Mouse (Mus musculus): Measurements from ENCODE around the gene Atp8b3.

The Atp8b3 gene

DNA sequence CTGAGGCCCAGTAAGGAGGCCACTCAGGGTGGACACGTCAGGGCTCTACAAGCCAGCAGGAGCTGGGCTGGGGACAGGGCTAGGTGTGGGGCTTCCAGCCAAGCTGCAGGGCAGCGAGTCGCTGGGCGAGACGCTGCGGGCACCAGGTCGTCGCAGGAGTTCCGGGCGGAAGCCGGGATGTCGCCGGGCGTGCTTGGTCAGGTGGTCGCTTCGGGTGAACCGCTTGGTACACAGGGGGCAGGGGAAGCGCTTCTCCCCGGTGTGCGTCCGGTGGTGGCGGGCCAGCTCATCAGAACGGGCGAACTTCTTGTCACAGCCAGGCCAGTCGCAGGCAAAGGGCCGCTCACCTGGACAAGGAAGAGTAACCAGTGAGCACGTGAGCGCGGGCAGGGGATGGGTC lies 30.0 kb upstream of the Atp8b3 start:
- in situ Hi-C loops (cut with MboI, MseI) = no loop called here

DNA sequence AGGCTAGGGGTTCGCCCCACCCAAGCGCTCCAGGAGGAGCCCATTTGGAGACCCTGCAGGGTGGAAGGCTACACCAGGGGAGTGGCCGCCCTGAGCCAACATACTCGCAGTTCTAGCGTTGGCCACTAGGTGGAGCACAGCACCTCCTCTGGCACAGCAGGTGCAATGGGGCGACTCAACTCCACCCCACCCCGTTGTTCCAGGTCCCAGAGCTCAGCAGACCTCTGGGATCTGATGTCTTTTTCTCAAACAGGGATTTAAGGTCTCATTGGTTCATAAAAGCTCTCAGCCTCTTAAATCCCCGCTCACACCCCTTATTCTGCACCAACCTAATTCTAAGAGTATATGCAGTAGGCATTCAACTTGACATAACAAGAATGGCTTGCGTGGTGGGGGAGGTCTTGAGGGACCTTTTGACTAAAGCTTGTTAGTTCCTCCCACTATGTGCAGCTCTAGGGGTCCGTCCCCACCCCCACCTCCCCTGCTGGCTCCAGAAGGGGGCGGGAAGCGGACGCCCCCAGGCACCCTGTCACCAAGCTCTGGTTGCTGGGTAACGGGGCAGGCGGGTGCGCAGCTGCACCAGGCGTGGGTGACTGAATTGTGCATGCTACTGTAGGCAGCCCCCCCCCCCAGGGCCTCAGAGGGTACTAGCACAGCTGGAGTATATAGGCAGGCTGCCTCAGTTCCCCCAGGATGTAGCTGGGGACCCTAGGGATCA lies 27.6 kb upstream of the Atp8b3 start:
- in situ Hi-C loops (cut with MboI, MseI) = no loop called here

DNA sequence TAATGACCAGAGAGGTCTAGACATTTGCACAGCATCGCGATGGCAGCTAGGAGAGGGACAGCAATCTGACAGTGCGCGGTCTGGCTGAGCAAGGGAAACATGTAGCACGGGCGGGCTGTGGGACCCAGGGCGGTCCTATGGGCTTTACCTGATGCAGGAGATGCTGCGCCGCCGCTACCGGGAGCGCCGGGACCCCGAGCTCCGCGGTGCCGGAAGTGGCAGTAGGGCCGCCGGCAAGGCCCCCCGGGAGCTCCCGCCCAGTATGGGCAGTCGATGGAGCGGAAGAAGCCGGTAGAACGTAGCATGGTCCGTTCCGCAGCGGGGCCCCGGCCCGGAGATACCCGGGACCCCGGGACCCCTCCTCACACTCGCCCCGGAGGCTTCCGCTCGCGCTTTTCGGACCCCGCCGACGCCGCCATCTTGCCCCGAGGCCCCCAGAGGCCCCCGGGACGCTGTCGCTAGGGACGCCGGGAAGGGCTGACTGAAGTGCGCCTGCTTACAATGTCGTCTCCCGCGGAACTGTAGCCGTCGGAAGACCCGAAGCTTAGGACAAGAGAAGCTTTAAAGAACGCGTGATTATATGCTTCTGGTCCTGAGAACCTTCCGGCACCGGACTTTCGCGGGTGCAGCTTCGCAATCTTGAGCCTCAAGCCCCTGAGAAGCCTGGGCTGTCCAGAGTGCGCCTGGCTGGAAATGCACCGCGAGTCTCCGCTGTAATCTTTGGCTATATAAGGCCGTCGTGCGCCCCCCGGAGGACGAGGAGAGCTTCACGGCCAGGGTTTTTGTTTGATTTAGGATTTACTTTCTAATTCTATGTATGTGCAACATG lies 22.4 kb upstream of the Atp8b3 start, which contains the start of gene Rexo1:
Gene Rexo1 (minus strand): TSS at position 445 of the 829 bp plus-strand sequence.
- in situ Hi-C loops (cut with MboI, MseI) = no loop called here

DNA sequence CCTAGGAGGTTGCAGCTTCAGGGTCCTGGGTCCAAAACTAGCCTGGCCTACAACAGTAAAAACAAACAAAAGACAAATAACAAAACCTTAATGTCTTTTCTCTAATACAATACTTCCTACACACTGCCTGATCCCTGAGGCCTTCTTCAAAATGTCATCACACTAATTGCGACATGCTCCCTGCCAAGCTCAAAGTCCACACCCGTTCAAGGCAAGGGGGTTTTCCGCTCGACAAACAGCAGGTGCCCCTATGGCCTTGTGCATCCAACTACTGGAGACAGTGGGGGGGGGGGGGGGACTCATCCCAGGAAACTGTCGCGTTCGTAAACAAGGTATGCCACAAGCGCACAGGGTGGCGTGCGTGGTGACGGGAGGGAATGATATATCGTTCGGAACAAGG lies 21.7 kb upstream of the Atp8b3 start:
- in situ Hi-C loops (cut with MboI, MseI) = no loop called here

DNA sequence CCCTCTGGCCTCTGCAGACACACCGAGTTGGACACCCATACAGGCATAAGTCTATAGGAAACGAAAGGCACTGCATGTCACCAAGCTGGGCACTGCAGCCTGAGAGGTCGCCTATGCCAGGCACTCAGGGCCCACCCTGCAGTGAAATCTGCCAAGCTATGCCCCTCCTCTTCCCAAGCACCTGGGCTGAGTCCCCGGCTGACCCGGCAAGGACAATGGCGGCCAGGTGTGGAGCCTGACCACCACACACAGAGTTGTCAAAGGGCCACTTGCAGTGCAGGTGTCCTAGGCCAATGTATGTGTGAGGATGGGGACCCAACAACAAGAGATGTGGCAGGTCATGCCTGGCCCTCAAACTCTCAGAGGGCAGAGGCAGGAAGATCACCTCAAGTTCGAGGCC lies 20.5 kb upstream of the Atp8b3 start:
- in situ Hi-C loops (cut with MboI, MseI) = no loop called here

DNA sequence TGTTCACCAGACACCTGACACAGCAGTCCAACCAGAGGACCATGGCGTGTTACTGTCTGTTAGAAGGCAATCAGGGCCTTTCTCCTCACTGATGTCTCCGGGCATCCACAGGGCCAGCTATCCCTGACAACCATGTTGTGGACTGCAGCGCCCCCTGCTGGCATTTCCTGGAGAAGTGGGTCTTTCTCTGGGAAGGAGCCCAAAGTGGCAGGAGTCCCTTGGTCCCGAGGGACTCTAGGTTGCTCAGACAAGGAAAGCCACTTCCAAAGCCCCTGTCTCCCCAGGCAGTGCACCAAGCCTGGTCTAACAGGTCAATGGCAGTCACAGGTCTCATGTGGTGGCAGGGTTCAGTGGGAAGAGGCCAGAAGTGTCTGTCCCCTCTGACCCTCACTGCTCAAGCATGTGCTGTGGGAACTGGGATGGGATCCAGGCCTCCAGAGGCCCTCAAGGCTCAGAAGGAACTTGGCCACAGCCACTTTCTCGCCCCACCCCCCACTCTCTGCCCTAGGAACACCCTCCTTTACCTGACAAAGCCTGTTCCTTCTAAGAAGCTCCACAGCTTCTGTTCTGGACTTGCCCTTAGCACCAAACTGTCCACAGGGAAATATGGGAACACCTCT lies 18.5 kb upstream of the Atp8b3 start:
- in situ Hi-C loops (cut with MboI, MseI) = no loop called here

DNA sequence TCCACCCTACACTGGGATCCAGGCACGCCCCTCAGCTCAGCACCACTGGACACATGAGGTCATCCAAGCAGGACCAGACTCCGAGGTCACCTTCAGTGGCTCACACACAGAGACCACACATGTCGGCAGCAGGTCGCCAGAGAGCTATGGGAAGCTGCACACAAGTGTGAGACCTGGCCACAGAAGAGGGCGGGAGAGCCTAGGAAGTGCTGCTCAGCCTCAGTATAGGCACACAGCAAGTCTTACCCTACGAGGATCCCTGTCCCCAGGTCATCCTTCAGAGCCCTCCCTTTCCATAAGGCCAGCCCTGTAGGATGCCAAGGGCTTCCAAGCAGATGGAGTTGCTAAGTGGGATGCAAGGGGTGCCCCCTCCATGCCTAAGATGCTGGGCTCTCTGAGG lies 15.1 kb upstream of the Atp8b3 start:
- in situ Hi-C loops (cut with MboI, MseI) = loop anchor here (5.0 kb wide), 1 partner anchor 107 kb away; no protein-coding TSS in a partner anchor

DNA sequence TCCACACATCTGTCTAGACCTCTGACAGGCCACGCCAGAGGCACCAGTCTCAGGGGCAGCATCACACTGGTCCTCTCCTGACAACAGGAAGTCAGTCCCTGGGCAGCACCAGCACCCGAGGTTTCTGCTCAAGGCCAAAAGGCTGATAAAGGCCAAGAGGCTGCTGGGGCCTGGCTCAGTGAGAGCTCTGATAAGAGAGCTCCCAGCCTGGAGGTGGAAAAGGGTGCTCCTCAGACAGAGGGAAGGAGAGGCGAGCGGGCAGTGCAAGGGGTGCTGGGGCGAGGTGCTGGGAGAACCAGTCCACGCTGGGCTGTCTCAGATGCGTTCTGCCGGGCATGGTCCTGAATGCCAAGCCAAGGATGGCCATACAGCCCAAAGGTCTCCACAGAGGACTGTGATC lies 14.7 kb upstream of the Atp8b3 start:
- in situ Hi-C loops (cut with MboI, MseI) = loop anchor here (5.0 kb wide), 1 partner anchor 106 kb away; no protein-coding TSS in a partner anchor

DNA sequence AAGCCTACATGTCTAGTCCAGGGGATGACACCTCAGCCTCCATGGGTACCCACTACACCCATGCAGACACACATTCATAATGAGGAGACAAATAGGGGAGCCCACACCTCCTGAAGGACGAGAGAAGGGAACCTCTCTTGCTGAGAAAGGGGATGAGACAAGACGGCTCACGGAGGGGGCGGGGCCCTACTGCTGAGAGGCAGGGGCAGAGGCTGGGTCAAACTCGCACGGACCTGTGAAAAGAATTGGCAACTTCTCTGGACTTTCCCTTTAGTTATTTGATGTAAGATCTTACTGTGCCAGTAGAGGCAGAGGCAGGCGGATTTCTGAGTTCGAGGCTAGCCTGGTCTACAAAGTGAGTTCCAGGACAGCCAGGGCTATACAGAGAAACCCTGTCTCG lies 13.4 kb upstream of the Atp8b3 start:
- in situ Hi-C loops (cut with MboI, MseI) = loop anchor here (5.0 kb wide), 1 partner anchor 105 kb away; no protein-coding TSS in a partner anchor

DNA sequence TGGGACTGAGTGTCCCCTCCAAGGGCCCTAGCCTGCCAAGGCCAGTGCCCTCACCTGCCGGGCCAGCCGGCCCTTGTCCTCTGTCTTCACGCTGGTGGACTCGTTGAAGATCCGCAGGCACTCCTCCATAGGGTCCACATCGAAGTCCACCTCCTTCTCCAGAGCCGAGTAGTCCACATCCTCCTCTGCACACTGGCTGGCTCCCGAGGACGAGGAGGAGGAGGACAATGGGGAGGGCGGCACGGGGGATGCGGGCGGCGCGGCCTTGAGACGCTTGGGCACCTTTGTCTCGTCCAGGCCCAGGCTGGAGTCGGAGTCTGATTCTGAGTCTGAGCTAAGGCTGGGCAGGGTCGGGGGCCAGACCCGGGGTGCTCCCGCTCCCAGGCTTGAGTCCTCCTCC lies 10.4 kb upstream of the Atp8b3 start:
- in situ Hi-C loops (cut with MboI, MseI) = no loop called here

DNA sequence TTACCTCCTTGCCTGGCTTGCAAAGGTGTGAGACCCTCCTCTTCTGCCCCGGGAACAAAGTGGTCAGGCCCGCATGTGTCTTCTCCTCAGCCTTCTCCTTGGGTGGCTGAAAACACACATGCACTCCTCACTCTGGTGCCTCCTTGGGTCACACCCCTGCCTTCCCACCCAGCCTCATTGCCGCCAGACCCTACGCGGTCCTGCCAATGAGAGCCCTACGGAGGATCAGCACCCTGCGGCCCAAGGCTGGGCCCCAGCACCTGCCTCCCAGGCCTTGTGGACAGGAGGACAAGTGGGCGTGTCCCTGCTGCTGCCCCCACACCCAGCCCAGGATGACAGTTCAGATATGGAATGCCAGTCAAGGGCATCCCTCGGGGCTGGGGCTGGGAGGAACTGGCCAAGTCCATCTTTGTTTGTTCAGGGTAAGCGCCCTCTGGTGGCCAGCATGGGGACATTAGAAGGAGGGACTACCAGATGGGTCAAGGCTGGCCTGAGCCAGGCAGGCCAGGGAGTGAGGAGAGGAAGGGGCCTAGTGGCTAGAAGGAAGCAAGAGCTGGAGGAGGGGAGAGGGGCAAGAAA lies 9.6 kb upstream of the Atp8b3 start:
- in situ Hi-C loops (cut with MboI, MseI) = no loop called here

DNA sequence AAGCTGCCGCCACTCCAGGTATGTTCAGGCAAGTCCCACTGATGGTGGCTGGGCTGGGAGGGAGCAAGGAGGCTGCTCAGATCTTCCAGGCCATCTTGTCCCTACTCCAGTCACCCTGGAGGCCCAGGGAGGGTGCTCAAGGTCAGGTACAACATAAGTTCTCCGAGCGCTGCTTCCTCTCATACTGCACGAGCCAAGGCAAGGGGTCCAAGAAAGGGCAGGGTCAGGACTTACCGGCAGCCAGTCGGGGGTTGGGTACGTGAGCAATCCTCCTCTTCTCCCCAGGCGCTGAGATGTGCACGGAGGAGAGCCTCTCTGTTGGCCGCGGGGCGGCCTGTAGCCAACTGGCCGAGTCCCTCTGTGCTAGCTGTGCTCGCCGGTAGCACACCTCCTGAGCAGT lies 8.6 kb upstream of the Atp8b3 start:
- in situ Hi-C loops (cut with MboI, MseI) = no loop called here

DNA sequence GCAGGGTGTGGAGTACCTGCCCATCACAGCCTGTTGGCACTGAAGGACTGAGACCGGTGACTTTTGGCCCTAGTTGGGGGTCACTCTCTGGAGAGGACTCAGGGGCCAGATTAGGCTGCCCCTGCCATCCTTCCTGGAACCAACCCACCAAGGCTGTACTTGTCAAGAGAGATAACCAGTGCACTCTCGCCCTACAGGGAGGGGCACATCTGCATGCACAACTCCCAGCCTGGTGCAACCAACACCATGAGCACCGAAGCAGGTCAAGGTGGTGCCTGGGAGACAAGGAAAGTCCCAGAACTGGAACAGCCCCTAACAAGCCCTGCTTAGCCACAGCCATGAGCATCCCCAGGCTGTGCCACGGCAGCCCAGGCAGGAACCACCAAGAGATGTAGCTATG lies 8.0 kb upstream of the Atp8b3 start:
- in situ Hi-C loops (cut with MboI, MseI) = no loop called here

DNA sequence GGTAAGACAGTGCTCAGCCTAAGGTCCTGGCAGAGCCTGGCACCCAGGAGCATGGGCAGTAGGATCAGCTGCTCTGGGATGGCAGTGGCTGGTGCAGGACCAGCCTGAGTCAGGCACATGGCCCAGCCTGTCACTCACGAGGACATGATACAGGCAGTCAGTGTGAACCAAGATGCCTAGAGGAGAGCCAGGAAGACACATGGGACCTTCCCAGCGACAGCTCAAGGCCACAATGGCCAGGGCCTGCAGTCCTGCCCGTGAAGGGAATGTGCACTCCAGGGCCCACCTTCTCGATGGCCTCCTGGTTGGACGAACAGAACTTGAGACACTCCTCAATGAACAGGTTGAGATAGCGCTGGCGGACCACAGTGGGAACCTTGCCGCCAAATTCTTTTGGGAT lies 6.7 kb upstream of the Atp8b3 start:
- in situ Hi-C loops (cut with MboI, MseI) = no loop called here

DNA sequence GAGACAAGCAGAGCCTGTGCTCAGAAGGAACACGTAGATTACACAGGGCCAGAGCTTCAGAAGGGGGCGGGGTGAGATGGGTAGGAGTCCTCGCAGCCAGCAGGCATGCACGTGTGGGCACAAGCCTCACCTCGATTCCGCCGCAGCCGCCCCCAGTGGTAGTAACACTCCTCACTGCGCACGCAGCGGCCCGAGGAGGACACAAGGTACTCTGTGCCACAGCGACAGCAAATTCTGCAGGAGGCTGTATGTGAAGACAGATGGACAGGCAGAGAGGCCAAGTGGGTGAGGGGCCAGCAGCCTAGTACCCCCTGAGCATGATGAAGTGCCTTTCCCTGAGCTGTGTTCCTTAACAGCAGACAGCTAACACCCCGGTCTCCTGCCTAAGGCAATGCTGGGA lies 4.9 kb upstream of the Atp8b3 start:
- in situ Hi-C loops (cut with MboI, MseI) = no loop called here

DNA sequence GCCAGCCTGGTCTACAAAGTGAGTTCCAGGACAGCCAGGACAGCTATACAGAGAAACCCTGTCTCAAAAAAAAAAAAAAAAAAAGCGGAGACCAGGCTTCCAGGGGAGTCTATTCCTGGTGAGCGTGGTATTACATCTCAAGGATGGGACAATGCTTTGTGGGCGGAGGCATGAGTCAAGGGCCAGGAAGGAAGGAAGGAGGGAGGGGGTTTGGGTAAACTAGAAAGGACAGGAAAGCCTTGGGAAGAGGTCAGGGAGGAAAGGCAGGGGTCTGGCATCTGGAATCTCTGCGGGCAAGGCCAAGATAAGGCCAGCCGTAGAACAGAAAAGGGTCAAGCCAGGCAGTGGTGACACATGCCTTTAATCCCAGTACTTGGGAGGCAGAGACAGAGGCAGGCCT lies 569 bp upstream of the Atp8b3 start:
- in situ Hi-C loops (cut with MboI, MseI) = no loop called here

DNA sequence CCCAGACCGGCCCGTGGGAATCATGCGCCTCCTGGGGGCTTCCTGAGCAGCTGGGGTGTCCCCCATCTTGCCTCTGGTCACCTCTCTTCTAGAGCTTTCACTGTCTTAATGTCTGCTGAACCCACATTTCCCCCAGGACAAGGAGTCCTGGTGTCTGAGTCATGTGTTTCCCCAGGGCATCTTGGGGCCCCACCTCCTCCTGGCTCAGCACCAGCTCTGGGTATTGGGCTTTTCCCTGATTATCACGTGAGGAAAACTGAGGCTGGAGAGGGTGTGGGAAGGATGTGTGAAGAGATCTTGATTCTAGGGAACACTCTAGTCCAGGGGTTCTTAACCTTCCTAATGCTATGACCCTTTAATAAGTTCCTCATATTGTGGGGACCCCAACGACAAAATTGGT lies 744 bp downstream of the Atp8b3 start:
- in situ Hi-C loops (cut with MboI, MseI) = no loop called here

DNA sequence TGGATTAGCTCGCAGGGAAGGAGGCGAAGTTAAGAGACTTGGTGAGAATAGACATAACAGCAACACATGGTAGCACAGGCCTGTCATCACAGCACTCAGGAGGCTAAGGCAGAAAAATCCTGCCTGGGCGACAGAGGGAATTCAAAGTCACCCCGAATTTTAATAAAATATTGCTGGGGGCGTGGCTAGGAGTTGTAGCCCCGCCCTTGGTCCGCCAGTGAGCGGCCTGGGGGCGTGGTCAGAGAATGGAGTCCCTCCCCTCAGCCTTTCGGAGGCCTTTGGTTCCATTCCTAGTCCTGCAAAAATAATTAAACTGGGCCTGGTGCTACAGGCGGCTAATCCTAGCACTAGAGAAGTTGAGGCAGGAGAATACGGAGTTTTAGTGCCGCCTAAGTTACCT lies 3.2 kb downstream of the Atp8b3 start:
- in situ Hi-C loops (cut with MboI, MseI) = no loop called here

DNA sequence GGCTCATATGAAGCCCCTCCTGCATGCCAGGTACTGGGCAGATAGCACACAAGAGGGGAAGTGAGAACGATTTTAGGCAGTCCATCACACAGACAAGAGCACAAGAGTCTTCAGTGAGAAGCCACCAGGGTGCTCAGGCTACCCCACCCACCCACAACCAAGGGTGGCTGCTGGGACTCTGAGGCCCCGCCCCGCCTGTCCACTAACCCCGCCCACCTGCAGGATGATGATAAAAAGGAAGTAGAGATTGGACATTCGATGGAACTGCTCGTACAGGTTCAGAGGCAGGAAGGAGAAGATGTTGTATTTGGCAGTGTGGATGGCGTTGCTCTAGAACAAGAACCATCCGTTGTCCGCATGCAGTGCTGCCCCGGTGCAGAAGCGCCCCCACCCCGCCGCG lies 3.9 kb downstream of the Atp8b3 start:
- in situ Hi-C loops (cut with MboI, MseI) = no loop called here

DNA sequence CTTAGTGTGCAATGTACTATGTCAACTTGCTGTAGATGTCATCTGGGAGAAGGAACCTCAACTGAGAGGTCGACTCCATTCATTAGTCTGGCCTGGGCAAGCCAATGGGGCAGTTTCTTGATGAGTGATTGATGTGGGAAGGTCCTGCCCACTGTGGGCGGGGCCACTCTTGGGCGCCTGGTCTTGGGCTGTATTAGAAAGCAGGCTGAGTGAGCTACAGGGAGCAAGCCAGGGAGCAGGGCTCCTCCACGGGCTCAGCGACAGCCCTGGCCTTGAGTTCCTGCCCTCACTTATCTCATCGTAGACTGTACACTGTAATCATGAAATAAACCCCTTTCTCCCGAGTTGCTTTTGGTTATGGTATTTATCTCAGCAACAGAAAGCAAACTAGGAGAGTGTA lies 5.2 kb downstream of the Atp8b3 start:
- in situ Hi-C loops (cut with MboI, MseI) = no loop called here

DNA sequence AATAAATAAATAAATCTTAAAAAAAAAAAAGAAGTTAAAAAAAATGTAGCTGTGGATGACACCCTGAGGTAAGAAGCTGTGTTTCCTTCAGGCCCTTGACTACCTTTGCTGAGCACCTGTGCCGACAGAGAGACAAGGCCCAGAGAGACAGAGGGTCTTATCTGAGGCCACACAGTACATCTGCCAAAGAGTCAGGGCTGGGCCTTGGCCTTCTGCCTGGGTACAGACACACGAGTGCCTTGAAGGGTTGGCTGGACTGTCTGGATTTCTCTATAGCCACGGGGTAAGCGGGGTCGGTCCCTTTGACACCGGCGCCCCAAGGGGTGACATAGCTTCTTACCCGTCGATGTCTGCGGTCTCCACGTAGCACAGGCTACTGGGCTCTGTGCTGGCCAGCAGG lies 6.1 kb downstream of the Atp8b3 start:
- in situ Hi-C loops (cut with MboI, MseI) = no loop called here

DNA sequence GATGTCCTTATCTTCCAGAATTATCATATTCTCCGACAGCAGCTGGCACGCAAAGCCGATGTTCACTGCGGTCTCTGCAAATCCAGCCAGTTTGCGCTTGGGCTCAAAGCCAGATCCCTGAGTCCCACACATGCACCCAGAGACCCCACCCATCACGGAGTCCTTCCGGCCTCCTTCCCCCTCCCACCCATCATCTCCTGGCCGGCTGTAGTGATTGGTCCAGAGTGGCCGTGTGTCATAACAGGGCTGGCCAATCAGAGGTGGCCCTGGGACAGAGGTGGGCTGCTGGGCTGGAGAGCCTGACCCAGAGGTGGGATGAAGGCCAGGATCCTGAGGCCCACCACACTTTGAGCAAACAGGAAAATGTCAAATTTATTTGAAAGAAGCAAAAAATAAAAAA lies 12.8 kb downstream of the Atp8b3 start:
- in situ Hi-C loops (cut with MboI, MseI) = no loop called here

Data from T-helper 1 cell (primary cell).